Mouse (Mus musculus) neural tube, embryonic 12.5 days (tissue): Measurements from ENCODE around the gene Hibadh. TPM values are rescaled to one million over a fixed set of nuclear protein-coding genes. Genes with fewer than 3 reads are reported as not detected.

Experiments
- ATAC-seq: fragments of 200-750 bp; cut with Nextera tagmentation; 2 replicates; pipeline ENCODE4 v1.8.0; 2017; ENCODE audit warnings: low read depth, mild to moderate bottlenecking, moderate TSS enrichment, moderate library complexity; ENCODE audit not compliant: low FRiP score
- H3K27ac ChIP-seq: fragments of 300-500 bp; sonication (generic); 2 replicates; pipeline ENCODE4 v1.5.1; 2016
- H3K27me3 ChIP-seq: fragments of 300-500 bp; sonication (generic); replicated peaks from 2 replicates; pipeline ENCODE4 v1.6.1; 2016; ENCODE audit warnings: mild to moderate bottlenecking
- H3K36me3 ChIP-seq: fragments of 300-500 bp; sonication (generic); 2 replicates; pipeline ENCODE4 v1.6.1; 2016; ENCODE audit warnings: mild to moderate bottlenecking
- H3K4me1 ChIP-seq: fragments of 300-500 bp; sonication (generic); 2 replicates; pipeline ENCODE4 v1.6.1; 2016
- H3K4me2 ChIP-seq: fragments of 300-500 bp; sonication (generic); replicated peaks from 2 replicates; pipeline ENCODE4 v1.6.1; 2016; ENCODE audit warnings: mild to moderate bottlenecking
- H3K4me3 ChIP-seq: fragments of 300-500 bp; sonication (generic); 2 replicates; pipeline ENCODE4 v1.5.1; 2016
- H3K9ac ChIP-seq: fragments of 300-500 bp; sonication (generic); 2 replicates; pipeline ENCODE4 v1.6.1; 2016; ENCODE audit warnings: mild to moderate bottlenecking
- H3K9me3 ChIP-seq: fragments of 300-500 bp; sonication (generic); 2 replicates; pipeline ENCODE4 v1.6.1; 2016; ENCODE audit warnings: mild to moderate bottlenecking
- WGBS: fragments of 180-500 bp; shearing (Covaris S2); methylation state at CpG from one replicate; pipeline ENCODE4 v1.1.7; 2016; 5-methylcytosine and 5-hydroxymethylcytosine counted together
- polyA plus RNA-seq: library from polyadenylated mRNA; unstranded; fragments of >200 nt; fragmentation: Nextera tagmentation; extraction: Ambion mirVana; gene quantifications from 2 replicates; pipeline ENCODE4 v1.2.1, GENCODE M21; 2016

Hibadh gene
- polyA plus RNA-seq, 1 experiment from 2014 or later: 63.8 TPM

GRCm38 (mm10) chr6:52505777-52506755 lies 134.1 kb downstream of the Hibadh start:
- no peaks in the 10 kb centered on the region for H3K36me3 ChIP-seq
- 88% methylated on average over 9 of the region's 9 CpGs for WGBS
- no peak for ATAC-seq

DNA sequence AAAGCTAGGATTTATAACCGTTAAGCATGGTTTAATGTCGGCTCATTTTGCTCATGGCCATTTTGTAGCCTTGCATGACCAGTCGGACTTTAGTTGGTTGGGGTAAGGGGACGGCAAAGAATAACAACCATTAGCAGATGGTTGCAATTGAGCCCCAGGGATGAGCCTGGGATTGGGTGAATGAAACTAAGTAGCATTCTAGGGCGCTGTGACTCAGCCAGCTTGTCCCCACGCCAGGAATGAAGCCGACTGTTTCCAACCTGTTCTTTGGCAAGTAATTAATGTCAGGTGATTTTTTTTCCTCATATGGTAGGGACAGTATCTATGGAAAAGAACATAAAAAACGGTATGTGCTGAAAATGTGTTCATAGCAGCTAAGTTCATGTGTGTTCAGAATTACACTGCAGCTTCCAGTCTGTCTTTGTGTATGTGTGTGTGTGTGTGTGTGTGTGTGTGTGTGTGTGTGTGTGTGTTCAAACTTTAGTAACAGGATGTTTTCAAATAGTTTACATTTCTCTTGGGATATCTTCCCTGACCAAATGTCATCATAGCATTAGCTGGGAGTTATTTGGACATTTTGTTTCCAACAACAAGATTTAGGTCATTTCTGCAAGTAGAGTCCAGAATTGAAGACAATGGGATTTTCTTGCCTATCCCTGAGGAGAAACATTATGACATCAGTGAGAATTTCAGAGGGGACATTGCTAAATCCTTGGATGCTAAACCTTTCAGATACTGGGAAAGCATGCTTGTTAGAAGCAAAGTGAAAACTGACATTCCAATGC lies 135.3 kb downstream of the Hibadh start:
- ATAC-seq: no peak
- 71% methylated on average over 8 of the region's 8 CpGs for WGBS

More at GRCm38 (mm10) chr6:52505777-52506755, 134.1 kb downstream of the Hibadh start:
- Histone ChIP-seq H3K9me3 (no peaks in the 10 kb centered on the region), H3K4me2 (no peak overlapping the region), H3K4me3 (no peak overlapping the region), H3K4me1 (no peaks in the 10 kb centered on the region), H3K27ac (no peak overlapping the region), H3K9ac (no peak overlapping the region), H3K27me3 (no peaks in the 10 kb centered on the region)

DNA sequence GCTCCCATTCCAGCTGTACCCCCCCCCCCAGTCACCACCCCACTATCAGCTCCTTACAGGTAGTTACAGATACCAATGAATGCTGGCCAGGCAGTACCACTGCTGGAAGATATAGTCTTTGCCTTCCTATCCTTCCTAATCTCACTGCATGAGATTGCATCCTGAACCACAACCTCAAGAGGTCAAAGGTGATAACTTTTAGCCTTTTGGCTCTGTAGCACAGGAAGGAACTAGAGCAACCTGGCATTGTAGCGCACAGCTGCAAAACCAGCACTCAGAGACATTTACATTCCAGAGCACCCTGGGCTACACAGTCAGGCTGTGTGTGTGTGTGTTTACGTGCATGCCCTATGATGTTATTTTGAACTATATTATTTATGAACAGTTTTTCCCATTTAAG lies 137.2 kb downstream of the Hibadh start:
- Histone ChIP-seq H3K9ac (no peak overlapping the region), H3K4me3 (no peak overlapping the region), H3K4me2 (no peak overlapping the region), H3K9me3 (no peaks in the 10 kb centered on the region), H3K36me3 (no peaks in the 10 kb centered on the region), H3K27me3 (no peaks in the 10 kb centered on the region), H3K27ac (no peak overlapping the region), H3K4me1 (no peaks in the 10 kb centered on the region)
- no peak for ATAC-seq
- 80% methylated on average over 2 of the region's 2 CpGs for WGBS

More for the DNA sequence above, 135.3 kb downstream of the Hibadh start:
- Histone ChIP-seq H3K9me3 (no peaks in the 10 kb centered on the region), H3K9ac (no peak overlapping the region), H3K27ac (no peak overlapping the region), H3K36me3 (no peaks in the 10 kb centered on the region), H3K4me3 (no peak overlapping the region), H3K27me3 (no peaks in the 10 kb centered on the region), H3K4me2 (no peak overlapping the region), H3K4me1 (no peaks in the 10 kb centered on the region)

DNA sequence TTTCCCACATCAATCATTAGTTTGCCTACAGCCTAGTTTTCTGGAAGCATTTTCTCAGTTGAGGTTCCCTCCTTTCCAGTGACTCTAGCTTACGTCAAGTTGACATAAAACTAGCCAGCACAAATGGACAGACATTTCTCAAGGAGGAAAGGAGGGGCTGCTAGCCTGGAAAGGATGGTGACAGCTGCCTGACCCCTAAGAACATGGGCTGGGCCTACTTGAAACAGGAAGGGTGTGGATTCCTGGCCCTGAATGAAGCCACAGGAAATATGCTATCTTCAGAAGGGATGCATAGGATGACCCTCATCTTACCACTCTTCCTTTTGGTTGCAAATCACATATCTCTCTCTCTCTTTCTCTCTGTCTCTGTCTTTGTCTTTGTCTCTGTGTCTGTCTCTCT lies 138.7 kb downstream of the Hibadh start:
- ATAC-seq: no peak
- 87% methylated on average over 1 of the region's 1 CpGs for WGBS
- no peaks in the 10 kb centered on the region for H3K4me1 ChIP-seq

More for the DNA sequence above, 138.7 kb downstream of the Hibadh start:
- no peak overlapping the region for H3K9ac ChIP-seq
- H3K4me3 ChIP-seq: no peak overlapping the region
- H3K36me3 ChIP-seq: no peaks in the 10 kb centered on the region
- no peak overlapping the region for H3K4me2 ChIP-seq
- no peaks in the 10 kb centered on the region for H3K9me3 ChIP-seq
- H3K27me3 ChIP-seq: no peaks in the 10 kb centered on the region
- no peak overlapping the region for H3K27ac ChIP-seq

Other genes with a start within 250 kb of the Hibadh start
- gene Tax1bp1, start 73.3 kb upstream of the Hibadh start, polyA plus RNA-seq: 132 and 140 TPM in 2 replicates